Mouse (Mus musculus) mesoderm, embryonic 11.5 days (tissue): ENCODE measurements around the gene Wee2.

Experiments used
- DNase-seq: peaks from one replicate; pipeline ENCODE4 v3.0.0-alpha.2; 2012; ENCODE audit warnings: low read depth, low spot score

The Wee2 gene

DNA sequence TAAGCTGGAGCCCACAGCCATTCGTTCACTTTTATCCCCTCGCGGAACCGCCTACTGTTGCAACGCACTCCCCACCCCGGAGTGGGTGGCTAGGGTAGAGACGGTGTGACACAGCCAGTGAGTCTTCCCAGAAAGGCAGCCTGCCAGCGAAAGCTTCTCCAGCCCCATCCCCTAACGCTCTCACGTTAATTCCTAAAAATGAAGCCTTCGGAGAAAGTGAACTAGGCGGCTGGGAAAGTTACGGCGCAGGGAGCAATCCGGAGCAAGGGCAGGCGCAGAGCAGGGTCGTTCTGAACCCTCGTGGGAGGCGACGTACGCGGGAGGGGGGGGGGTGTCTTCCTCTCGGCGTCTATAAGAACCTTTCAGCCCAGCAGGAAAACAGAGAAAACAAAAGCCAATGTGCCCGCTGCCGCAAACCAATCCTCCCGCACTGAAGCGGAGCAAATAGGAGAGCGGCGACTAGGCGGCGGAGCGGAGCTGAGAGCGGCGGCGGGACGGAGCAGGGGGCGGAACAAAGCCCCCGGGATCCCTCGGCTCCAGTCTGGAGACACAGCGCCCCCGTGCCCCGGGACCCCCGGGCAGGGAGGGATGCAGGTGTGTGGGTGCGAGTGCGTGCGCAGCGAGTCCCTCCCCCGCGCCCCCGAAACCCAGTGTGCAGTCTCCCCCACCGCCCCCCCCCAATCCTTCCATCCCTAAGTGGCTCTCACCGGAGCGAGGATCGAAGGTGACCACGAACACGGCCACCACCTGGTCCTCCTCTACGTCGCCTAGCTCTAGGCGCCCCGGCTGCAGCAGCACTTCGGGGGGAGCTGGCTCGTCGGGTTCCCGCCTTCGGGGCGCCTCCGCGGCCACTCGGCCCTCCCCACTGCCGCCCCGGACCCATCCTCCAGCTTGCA is 3.5 kb upstream of the Wee2 start:
- peak; percentile 61 for DNase-seq

GRCm38 (mm10) chr6:40436047-40436483 is 2.8 kb upstream of the Wee2 start, which contains the start of gene E330009J07Rik:
E330009J07Rik (minus strand) TSS chr6:40436135.
- DNase-seq, result peak; percentile 76

- DNase-seq, result no peak
Measured at GRCm38 (mm10) chr6:40439731-40440130, 843 bp downstream of the Wee2 start.

GRCm38 (mm10) chr6:40441276-40441675 is 2.4 kb downstream of the Wee2 start:
- DNase-seq, result no peak

DNA sequence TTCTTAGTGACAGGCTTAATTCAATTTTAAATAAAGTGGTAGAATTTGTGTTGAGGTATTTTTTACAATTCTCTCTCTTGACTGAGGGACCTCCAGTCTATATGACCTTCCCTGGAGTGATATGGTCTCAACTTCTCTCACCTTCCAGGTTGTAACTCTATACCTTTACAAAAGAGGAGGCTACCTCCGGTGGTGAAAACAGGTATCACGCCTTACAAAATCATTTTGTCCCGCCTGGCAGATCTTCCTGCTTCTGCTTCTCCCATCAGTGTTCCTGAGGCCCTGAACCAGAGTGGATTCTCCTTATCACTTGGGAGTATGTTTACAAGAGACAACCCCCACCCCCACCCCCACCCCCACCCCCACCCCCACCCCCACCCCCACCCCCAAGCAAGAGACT is 2.9 kb downstream of the Wee2 start:
- no peak for DNase-seq

GRCm38 (mm10) chr6:40443281-40443928 is 4.5 kb downstream of the Wee2 start:
- DNase-seq, result no peak

DNA sequence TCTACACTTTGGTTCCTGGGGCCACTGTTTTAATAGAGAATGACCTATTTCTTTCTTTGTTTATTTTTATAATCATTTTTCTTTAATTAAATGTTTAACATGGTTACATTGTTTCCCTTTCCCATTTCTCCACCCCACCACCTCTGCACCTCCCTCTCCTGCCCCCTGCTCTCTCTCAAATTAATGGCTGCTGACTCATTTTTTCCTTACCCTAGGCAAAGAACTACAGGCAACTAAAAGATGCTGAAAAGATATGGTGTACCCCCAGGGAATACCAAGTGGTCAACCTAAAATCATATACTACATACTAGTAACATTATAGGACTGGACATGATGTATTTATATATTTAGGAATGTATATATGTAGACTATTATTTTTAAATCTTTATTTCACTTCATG is 9.7 kb downstream of the Wee2 start:
- no peak for DNase-seq

DNA sequence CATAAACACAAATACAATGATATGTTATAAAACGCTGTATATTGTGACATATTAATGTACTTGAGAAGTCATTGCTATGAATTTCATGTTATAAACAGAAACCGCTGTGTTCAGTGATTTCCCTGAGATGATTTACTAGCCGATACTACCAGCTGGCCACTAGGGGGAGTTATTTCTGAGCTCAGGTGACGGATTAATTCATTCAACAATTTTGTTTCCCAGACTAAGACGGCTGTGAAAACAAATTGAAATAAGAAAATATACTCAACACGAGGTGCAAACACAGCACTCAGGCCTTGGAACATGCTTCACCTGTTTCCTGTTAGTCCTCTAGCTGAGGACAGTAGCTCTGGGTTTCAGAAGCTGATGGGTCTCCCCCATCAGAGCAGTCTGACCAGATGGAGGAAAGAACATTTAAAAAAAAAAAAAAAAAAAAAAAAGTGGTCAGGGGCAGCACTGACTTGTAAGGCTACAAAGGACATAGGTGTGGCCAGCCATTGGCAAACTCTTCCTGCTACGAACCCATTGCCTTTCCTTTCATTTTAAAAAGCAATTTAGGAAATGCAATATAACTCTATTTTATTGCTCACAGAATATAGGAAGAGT is 15.7 kb downstream of the Wee2 start:
- no peak for DNase-seq

DNA sequence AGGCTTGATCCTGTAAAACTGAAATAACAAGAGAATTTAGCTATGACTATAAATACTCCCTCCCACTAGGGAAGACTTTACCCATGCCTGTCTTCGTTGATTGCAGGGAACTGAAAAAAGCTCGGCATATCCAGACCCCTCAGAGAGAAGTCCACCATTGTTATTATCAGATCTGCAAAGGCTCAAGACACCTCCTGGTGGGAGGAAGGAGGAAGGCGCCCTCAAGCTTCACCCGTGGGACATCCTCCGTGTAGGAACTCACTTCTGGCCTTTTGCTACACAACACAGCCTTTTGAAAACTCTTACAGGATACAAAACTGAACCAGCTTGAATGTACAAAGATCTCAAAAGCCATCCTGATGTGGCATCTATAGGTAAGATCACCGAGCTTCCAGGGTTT is 26.8 kb downstream of the Wee2 start:
- no peak for DNase-seq

DNA sequence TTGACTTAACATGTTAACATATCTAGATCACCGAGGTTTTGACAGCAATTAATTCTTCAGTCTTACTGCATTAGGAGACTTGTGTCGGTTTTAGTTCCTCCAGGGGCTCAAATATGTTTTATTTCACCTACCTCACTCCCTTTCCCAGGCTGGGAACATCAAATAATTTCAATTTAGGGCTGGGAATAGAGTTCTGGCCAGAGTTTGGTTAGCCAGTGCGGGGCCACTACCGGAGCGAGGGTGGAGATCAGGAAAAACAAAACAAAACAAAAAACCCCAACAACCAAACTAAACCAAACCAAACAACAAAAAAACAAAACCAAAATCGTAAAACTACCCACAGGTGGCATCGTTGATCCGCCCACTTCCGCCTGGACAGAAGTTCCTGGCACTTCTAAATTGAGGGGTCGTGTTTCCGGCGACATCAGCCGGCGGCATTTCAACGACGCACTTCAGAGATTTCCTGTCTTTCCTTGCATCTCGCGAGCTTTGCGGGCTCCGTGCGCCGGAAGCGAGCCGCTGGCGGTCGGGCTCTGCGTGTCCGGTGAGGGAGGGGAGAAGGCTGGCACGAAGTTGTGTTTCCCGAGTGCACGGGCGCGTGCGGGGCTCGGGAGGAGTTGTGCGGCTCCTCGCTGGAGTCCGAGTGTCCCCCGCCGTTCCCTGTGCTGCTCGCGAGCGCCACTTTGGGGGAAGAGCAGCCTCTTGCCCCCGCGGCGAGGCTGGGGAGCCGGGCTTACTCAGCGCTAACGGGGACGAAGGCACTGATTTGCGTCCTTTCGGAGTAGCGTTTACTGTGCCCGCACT is 32.2 kb downstream of the Wee2 start, which contains the start of gene Ssbp1:
TSS of gene Ssbp1 (plus strand) at position 437 of the 804 bp plus-strand sequence.
- DNase-seq, result peak; percentile 97

GRCm38 (mm10) chr6:40471720-40472010 is 32.8 kb downstream of the Wee2 start:
- DNase-seq, result no peak

- no peak for DNase-seq
Measured at GRCm38 (mm10) chr6:40476132-40476531, 37.2 kb downstream of the Wee2 start.

GRCm38 (mm10) chr6:40479705-40480104 is 40.8 kb downstream of the Wee2 start:
- DNase-seq, result peak; percentile 8

DNA sequence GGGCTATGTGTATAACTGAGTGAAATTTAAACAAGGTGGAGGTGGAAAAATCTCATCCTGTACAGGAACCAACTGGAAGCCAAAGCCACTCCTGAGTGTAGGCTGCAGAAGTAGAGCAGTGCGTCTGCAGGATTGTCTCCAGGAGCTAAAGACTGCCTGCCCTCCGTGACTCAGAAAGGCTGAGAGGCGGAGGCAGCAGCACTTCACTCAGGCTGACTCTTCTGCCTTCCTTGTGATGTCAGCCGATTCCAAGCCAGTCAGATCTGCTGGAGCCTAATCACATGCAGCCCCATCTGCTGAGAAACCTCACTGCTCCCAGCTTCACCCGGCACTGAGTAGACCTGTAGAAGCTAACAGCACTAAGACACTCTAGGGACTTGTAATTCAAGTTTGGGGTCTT is 43.4 kb downstream of the Wee2 start:
- DNase-seq, result no peak

DNA sequence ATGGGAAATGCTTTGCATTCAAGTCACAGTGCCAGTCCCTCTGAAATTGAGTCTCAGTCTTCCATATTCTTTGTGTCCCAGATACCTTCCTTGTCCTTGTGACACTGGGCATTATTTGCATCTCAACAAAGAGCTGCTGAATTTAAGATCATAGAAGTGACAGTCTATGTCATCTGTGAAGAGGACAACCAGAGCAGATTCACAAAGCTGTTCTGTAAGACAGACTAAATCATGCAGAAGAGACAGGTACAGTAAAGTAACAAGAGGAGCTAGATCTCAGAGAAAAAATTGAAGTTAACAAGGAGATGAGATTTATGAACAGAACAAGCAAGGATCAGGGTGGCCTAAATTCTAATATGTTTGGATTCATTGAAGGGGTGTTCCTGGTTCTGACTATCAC is 52.0 kb downstream of the Wee2 start, which contains the start of gene Tas2r137:
TSS of gene Tas2r137 (plus strand) at position 301 of the 400 bp plus-strand sequence.
- DNase-seq, result no peak

GRCm38 (mm10) chr6:40493229-40493628 is 54.3 kb downstream of the Wee2 start, which contains the start of gene Tas2r108:
Tas2r108 (plus strand) TSS chr6:40493529.
- no peak for DNase-seq
